Mouse (Mus musculus): ENCODE data around the gene Lca5l. TPM values are rescaled to one million over a fixed set of nuclear protein-coding genes. Genes with fewer than 3 reads are reported as not detected.

The Lca5l gene
- total RNA-seq, 2 experiments from 2014 or later, result 2.4 to 2.7 TPM

DNA sequence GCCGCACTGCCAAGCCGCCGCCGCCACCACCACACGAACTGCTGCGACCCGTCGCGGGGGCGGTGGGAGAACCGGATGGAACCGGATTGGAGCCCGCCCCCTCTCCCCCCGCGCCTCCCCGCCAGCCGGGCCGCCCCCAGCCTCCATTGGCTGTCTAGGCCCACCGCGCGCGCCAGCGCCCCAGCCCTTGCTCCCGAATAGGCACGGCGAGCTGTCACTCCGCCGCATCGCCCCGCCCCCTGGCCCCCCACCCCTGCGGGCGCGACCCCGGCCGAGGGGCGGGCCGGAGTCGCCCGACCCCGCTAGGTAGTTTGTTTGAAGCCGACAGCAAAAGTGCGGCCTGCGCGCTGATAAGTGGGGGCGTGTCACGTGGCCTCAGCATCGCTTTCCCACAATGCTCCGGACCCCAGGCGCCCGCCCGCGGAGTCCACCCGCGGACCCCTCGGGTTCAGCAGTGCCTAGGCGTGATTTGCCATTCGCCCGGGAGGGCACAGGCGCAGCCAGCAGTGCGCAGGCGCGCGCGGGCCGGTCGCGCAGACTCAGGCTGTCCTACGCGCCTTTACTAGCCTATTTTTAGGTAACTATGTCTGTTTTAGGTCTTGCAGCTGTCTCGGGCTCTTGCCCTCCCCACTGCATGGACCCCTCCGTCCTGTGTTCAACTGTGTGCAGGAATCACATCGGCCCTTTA is 64.3 kb downstream of the Lca5l start, which contains the start of gene Hmgn1:
Hmgn1 (minus strand) TSS at position 73 of the 688 bp plus-strand sequence.
- Histone ChIP-seq H3K4me3 (peak within 1 kb of the TSS; percentile 86), H3K27ac (peak within 1 kb of the TSS; percentile 98)
- DNase-seq (ENCODE audit: low spot score in 2 of 2), result peak; percentile 95 to 97
- no peak for TF ChIP-seq CTCF (conservative IDR thresholded peaks at IDR 0.05)

GRCm38 (mm10) chr16:96127288-96127656 is 64.8 kb downstream of the Lca5l start:
- TF ChIP-seq CTCF (conservative IDR thresholded peaks at IDR 0.05), result no peak
- no peak for DNase-seq (ENCODE audit: low spot score in 2 of 2)
- Histone ChIP-seq H3K4me3 (peak overlapping the region; percentile 86), H3K27ac (peak overlapping the region; percentile 98)

GRCm38 (mm10) chr16:96126684-96127171 is 65.3 kb downstream of the Lca5l start:
- no peak for TF ChIP-seq CTCF (conservative IDR thresholded peaks at IDR 0.05)
- DNase-seq (ENCODE audit: low spot score in 2 of 2), result no peak
- Histone ChIP-seq H3K4me3 (peak overlapping the region; percentile 86), H3K27ac (peak overlapping the region; percentile 98)

DNA sequence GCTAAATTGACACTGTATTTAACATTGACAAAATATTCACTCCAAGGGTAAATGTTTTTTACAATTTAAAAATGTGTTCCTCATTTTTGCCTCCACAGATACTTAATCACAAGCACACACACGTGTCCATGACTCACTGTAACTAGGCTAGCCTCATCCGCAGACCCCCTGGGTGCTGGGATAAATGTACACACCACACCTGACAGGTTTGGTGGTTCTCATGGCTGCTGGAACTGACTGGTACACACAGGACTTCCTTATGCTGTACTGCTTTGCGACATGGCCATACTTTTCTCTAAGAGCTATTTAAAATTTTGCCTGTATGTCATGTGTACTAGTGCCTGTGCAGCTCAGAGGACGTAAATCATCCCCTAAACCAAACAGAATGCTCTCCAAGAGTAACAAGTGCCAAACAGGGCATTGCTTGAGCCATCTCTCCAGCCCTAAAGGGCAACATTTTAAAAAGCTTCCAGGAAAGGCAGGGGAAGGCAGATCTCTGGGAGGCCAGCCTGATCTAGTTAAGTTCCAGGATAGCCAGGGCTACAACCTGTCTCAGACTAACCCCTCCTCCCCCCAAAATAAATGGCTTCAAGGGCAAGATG is 71.9 kb downstream of the Lca5l start:
- Histone ChIP-seq H3K4me3 (no peak overlapping the region), H3K27ac (no peak overlapping the region)
- no peak for TF ChIP-seq CTCF (conservative IDR thresholded peaks at IDR 0.05)
- no peak for DNase-seq (ENCODE audit: low spot score in 2 of 2)

DNA sequence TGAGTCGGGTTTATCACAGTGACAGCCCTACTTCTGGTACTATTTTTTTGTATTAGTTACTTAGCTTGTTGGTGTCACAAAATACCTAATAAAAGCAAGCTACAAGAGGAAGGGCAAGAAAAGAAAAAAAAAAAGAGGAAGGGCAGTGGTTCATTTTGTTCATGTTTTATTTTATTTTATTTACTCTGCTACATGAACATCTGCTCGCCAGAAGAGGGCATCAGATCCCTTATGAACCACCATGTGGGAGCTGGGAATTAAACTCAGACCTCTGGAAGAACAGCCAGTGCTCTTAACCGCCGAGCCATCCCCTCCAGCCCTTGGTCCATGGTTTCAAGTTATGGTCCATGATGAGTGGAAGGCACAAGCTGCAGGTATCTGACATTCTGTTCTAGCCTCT is 77.3 kb downstream of the Lca5l start:
- TF ChIP-seq CTCF (conservative IDR thresholded peaks at IDR 0.05), result peak; percentile 34
- Histone ChIP-seq H3K27ac (no peak overlapping the region), H3K4me3 (no peak overlapping the region)
- DNase-seq (ENCODE audit: low spot score in 2 of 2), result no peak

DNA sequence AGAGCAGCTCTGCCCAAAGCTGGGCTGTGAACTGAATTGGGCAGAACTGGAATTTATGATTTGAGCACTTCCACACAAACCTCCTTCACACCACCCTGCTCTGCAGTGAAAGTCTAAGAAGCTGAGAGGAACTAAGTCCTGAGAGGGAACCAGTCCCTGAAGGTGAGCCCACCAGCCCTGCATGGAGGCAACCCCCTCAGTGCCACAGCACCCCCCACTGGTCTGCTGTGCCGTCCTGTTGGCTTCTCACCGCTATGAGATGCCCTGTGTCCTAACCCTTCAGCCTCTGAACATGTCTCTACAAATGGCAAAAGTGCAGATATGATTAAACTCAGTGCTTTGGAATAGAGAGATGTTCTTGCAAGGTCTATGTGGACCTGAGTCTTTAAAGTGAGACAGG is 79.3 kb downstream of the Lca5l start:
- no peak for DNase-seq (ENCODE audit: low spot score in 2 of 2)
- Histone ChIP-seq H3K4me3 (no peak overlapping the region), H3K27ac (no peak overlapping the region)
- TF ChIP-seq CTCF (conservative IDR thresholded peaks at IDR 0.05), result no peak

GRCm38 (mm10) chr16:96110655-96111345 is 81.3 kb downstream of the Lca5l start:
- DNase-seq (ENCODE audit: low spot score in 2 of 2), result no peak
- TF ChIP-seq CTCF (conservative IDR thresholded peaks at IDR 0.05), result no peak
- Histone ChIP-seq H3K27ac (no peak overlapping the region), H3K4me3 (no peak overlapping the region)

DNA sequence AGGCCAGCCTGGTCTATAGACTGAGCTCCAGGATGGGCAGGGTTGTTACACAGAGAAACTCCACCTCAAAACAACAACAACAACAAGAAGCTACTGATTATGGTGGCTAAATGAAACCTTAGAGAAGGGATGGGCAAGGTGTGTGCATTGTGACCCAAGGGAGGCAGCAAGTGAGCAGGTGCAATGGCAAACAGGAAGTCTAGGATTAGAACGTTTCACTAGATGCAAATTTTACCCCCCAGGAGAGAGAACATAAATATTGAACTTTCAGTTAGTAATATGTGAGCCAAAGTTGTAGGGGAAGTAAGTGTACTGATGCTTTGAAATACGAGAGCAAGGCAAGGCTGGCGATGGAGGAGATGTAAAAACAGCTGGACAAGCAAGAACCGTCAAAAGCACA is 82.4 kb downstream of the Lca5l start:
- no peak for DNase-seq (ENCODE audit: low spot score in 2 of 2)
- H3K4me3 ChIP-seq, result no peak overlapping the region
- H3K27ac ChIP-seq, result no peak overlapping the region
- no peak for TF ChIP-seq CTCF (conservative IDR thresholded peaks at IDR 0.05)

Other genes with a start within 250 kb of the Lca5l start
- gene Psmg1, start 201.3 kb downstream of the Lca5l start, total RNA-seq (2021), result 10 to 100 TPM; 13.7 to 15.6 TPM
- gene Brwd1, start 109.7 kb downstream of the Lca5l start, total RNA-seq (2021), result 100 to 1,000 TPM; 141 to 150 TPM
- gene Hmgn1, start 64.5 kb downstream of the Lca5l start, total RNA-seq (2021), result 10 to 100 TPM; 68.5 to 73.7 TPM
- gene Wrb, start 46.9 kb downstream of the Lca5l start, total RNA-seq (2021), result 10 to 100 TPM; 66.8 to 69.8 TPM
- 1 to 10 TPM; 2.1 to 3.3 TPM for gene Sh3bgr, start 8.2 kb upstream of the Lca5l start, total RNA-seq (2021)
- gene B3galt5, start 43.5 kb upstream of the Lca5l start, total RNA-seq (2021), result 10 to 100 TPM; 54.5 to 57.4 TPM